Mouse (Mus musculus) cerebellum, adult 11 months (tissue): ENCODE data around the gene Sardh.

ENCODE experiments used
- DNase-seq: peaks from one replicate; pipeline ENCODE4 v3.0.0; 2022

Sardh gene

DNA sequence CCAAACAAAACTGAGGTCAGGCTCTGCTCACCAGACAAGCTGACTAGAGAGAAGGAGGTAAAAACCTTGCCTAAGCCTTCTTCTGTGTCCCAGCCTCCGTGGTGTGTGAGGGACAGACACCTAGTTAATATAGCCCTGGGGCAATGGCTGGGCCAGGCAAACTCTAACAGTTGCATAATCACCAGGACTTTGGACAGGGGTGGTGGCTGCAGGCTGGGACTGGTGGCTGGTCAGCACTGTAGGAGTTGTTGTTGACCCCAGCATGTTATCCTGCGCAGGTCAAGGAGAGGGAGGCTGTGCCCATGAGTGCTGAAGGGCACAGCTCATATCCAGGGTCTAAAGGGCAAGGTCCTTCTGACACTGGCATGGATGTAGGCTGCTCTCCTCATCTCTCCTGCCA lies at the start of gene Sardh:
Gene Sardh (minus strand): TSS at position 127 of the 400 bp plus-strand sequence.
- no peak for DNase-seq

- DNase-seq, result no peak
Measured at GRCm38 (mm10) chr2:27296656-27297406, 48.7 kb upstream of the Sardh start.

- no peak for DNase-seq
Measured at GRCm38 (mm10) chr2:27294777-27295176, 46.6 kb upstream of the Sardh start.

DNA sequence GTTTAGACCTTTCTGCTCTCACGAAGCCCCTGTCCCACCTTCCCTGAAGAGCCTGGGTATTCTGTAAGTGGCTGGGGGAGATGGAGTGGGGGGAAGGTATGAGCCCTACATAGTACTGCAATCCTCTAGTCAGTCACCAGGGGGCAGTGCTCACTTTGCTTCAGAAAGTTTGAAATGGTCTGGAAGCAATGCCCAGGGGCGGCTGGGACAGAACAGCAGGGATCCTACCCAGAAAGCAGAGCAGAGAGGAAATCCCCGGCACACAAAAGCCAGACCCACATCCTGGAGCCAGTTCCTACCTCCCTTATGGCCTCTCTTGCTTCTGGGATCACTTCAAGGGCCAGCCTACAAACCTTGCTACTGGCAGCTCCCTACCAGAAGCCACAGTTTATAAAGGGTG lies 40.9 kb upstream of the Sardh start:
- DNase-seq, result peak; percentile 55

GRCm38 (mm10) chr2:27286971-27287710 lies 39.0 kb upstream of the Sardh start:
- no peak for DNase-seq

DNA sequence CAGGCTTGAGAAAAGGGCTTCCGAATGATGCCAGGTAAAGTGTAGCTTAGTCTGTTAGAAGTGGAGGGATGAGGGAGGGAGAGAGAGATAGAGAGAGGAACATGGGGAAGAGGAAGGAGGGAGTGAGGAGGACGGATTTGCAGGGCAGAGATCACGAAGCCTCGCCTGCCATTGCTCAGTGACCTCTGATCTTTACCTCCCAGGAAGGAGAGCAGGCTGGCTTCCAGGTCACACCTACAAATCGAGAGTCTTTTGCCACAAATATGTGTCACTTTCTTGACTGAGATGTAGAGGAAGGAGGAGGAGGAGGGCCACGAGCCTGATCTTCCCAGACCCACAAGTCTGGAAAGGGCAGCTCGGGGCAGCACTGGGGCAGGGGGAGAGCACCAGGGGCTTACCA lies 36.3 kb upstream of the Sardh start:
- no peak for DNase-seq

DNA sequence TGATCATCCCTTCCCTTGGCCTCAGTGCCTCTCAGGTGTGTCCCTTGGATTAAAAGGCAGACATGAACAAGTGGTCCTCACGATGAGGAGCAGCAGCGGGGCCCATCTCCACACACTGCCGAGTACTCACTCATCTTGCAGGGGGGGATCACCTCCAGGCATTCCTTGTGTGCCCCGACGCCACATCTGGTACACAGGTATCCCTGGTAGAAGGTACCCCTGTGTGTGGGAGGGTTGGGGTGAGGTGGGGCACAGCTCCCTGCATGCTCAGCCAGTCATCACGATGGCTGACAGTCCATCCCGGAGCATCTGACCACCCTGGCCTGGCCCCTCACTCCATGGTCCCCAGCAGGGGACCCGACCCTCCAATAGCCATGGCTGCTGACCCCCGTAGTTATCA lies 33.6 kb upstream of the Sardh start:
- DNase-seq, result no peak

DNA sequence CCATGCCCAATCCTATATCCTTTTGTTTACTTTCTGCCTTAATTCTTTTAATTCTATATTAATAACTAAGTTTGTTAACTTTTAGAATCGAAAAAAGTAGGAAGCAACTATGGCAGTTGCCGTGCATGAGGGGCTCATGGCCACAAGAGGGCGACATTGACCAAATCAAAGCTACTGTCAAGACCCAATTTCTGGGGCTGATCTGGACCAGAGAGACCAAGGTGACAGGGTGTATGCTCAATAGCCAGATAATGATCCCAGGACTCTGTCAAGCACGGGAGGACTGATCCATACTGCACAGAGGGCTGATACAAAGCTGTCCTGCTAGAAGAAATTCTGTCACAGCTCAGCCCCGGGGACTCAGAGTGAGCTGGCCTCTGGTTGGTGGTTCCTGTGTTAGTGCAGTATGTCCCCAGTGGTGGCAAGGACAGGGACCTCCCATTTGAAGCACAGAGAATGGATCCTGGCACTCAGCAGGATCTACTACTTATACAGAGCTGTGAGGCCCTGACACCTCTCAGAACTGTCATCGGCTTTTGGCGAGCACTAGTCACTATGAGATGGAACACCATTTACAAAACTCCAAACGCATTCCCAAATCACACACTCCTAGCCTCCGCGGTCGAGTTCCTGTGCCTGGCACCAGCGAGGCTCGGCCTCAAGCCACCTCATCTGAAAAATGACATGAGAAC lies 32.9 kb upstream of the Sardh start:
- DNase-seq, result peak; percentile 47

DNA sequence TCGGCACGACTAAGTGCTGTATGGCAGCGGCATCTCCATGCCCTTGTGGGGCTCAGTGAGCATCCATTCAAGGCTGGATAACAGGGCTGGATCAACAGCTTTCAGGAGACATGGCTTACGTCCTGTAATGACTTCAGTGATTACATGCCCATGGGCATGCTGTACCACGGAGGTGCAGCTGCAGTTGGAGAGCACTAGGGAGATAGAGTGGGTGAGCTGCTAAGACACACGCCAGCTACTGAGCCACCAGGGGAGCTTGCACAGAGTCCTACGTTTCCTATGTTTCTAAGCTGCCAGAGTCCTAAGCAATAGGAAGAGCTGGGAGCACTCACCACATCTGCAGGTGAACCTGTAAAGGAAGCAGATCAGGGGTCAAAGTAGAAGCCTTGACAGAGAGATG lies 30.7 kb upstream of the Sardh start:
- no peak for DNase-seq

DNA sequence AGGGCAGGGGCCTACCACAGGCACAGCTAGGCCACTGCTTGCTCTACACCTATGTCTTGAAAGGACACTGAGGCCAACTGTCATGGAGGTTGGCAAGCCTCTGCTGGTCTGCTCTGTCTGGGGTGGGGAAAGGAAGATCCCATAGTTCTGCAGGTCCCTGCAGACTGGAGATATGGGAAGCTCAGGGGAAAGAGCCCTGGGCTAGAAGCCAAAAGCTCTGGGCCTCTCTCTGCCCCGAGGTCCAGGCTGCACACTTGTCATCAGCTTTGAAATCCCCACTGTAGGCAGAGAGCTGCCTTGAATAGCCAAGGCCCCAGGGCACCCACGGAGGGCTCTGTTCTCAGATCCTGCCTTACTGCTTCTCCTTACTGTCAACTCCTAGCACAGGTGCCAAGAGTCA lies 20.2 kb upstream of the Sardh start:
- DNase-seq, result no peak

DNA sequence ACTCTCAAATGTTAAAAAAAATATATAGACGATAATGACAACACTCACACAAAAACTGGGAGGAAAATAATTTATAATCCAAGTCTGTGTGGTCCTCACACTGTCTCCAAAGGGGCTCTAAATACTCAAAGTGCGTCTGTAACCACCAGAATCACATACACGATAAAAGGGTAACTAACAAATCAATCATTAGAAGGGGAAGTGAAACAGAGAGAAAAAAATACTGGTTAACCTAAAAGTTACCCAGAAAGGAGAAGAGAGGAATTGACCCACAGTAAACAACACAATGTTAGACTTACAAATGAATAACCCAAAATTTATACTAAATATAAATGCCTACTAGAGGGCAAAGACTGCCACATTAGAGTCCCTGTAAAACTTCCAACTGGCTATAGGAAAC lies 17.7 kb upstream of the Sardh start:
- DNase-seq, result no peak

GRCm38 (mm10) chr2:27262984-27263383 lies 14.8 kb upstream of the Sardh start:
- DNase-seq, result no peak

DNA sequence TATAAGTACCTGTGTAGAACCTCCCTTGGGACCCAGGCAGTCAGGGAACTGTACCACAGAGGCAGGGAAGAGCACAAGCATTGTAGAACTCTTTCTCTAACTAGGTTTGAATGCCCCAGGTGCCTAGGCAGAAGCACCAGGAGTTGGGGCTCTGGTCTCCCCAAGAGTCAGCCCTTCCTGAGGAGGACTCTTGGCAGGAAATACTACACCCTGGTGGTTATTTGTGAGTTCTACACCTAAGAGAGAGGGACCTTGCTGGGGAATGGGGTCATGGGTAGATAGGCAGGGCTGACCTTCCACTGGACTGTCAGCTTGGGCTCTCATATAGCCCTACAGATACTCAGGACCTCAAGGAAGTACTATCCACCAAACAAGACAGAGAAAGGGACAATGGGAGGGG lies 3.3 kb upstream of the Sardh start:
- no peak for DNase-seq

GRCm38 (mm10) chr2:27247487-27247863 lies 662 bp downstream of the Sardh start:
- DNase-seq, result no peak

- DNase-seq, result no peak
Measured at GRCm38 (mm10) chr2:27246712-27247486, 1.2 kb downstream of the Sardh start.

DNA sequence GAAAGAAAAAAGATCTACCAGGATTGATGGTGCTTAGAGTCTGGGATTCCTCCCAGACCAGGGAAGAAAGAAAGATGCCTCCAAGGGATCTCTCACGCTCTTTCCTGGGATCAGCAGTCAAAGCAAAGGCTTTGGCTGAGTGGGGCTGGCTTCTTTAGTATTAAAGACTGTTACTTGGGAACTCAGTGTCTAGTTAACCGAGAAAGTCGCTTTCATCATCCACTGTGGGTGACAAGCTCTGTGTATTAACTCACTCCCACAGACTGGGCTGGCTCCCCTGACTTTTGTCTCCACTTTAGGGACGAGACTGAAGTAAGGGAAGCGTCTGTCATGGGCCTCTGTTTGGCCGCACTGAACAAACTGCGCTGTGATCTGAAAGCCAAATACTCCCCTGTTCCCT lies 2.2 kb downstream of the Sardh start:
- DNase-seq, result no peak

GRCm38 (mm10) chr2:27237342-27237741 lies 10.8 kb downstream of the Sardh start:
- peak; percentile 58 for DNase-seq

DNA sequence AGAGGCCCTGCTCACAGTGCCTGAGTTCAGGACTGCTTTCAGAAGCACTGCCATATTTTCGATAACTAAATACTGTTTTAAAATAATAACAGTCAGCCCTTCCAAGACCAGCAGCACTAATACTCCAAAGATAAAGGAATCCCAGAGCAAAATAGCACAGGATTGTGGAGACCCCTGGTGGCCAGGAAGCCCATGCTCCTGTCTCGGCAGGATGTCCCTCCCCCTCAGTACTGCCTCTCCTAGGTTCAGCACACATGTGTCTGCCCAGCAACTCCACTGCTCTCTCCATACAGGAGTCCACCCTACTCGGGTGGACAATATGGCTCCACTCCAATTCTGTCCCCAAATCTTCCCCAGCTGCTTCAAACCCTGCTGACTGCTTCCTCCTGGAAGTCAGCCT lies 12.4 kb downstream of the Sardh start:
- DNase-seq, result peak; percentile 56

- DNase-seq, result no peak
Measured at GRCm38 (mm10) chr2:27232376-27232775, 15.8 kb downstream of the Sardh start.

DNA sequence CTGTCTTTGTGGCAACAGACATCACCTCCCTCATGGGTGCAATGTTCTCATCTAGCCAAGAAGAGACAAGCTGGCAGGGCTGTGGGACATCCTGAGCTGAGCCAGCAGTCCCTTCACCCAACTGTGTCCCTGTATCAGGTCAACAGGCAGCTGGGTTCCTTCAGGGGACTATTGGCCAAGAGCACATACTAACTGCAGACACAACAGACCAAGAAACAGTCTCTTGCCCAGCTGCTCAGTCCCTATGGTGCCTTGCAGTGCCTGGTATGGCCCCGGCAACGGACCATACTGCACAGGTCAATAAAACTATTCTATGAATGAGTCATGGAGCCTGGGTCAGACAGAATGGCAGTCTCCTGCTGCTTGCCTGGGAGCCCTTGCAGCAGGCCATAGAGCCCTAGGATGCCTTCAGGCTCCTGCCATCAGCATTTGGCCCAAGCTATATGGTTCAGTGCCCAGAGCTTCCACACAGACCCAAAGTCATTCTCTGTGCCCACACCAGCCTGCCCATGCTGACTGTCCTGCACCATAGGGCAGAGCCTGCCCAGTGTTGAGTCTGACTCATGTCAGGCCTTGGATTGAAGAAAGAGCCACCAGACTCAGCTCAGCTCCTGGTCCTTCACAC lies 18.5 kb downstream of the Sardh start:
- DNase-seq, result peak; percentile 30

DNA sequence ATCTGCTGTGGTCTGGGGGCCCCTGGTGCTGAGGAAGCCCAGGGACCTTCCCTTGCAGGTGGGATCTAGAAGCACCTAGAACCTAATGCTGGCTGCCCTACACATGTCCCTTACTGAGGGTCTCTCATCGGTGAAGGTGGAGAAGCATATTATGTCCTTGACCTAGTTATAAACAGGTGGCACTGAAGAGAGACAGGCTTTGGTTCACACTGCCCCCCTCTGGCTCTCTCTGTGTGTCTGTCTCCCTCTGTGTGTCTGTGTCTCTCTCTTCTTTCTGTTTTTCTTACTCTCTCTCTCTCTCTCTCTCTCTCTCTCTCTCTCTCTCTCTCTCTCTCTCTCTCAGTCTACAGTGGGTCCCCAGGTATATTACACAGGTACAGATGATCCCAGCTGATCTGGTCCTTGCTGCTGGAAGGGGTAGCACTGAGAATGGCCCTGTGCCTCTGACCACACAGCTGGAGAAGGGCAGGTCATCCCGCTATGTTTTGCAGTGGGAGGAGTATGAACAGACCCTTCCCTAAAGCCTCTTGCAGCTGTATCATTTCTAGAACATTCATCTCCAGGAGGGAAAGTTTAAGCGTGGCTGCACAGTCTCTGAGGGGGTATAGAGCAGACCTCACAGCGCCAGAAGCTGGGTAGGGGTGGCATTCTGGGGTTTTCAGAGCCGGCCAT lies 19.2 kb downstream of the Sardh start:
- no peak for DNase-seq

GRCm38 (mm10) chr2:27226572-27226971 lies 21.6 kb downstream of the Sardh start:
- DNase-seq, result no peak
